Mouse (Mus musculus) stomach, postnatal 0 days (tissue): Measurements from ENCODE around the gene Mpl. TPM values are rescaled to one million over a fixed set of nuclear protein-coding genes. Genes with fewer than 3 reads are reported as not detected.

Source experiments
- ATAC-seq: fragments of 200-750 bp; cut with Nextera tagmentation; 2 replicates; pipeline ENCODE4 v1.8.0; 2017; ENCODE audit not compliant: low FRiP score, low TSS enrichment
- DNase-seq: peaks from one replicate; pipeline ENCODE4 v3.0.0-alpha.2; 2016; ENCODE audit warnings: low spot score
- H3K27ac ChIP-seq: fragments of 300-500 bp; sonication (generic); replicated peaks from 2 replicates; pipeline ENCODE4 v1.5.1; 2014; ENCODE audit warnings: mild to moderate bottlenecking, control low read depth
- H3K27me3 ChIP-seq: fragments of 300-500 bp; sonication (generic); 2 replicates; pipeline ENCODE4 v1.6.1; 2014; ENCODE audit warnings: low read length; ENCODE audit not compliant: control insufficient read depth, insufficient read depth
- H3K36me3 ChIP-seq: fragments of 300-500 bp; sonication (generic); 2 replicates; pipeline ENCODE4 v1.6.1; 2014; ENCODE audit warnings: low read length, mixed read lengths; ENCODE audit not compliant: control insufficient read depth, insufficient read depth
- H3K4me1 ChIP-seq: fragments of 300-500 bp; sonication (generic); replicated peaks from 2 replicates; pipeline ENCODE4 v1.6.1; 2014; ENCODE audit warnings: antibody characterized with exemption; ENCODE audit not compliant: control insufficient read depth, insufficient read depth
- H3K4me2 ChIP-seq: fragments of 300-500 bp; sonication (generic); replicated peaks from 2 replicates; pipeline ENCODE4 v1.6.1; 2014; ENCODE audit warnings: low read depth, mild to moderate bottlenecking, control low read depth, moderate library complexity
- H3K4me3 ChIP-seq: fragments of 300-500 bp; sonication (generic); 2 replicates; pipeline ENCODE4 v1.5.1; 2014; ENCODE audit warnings: low read depth, low read length, control low read depth
- H3K9ac ChIP-seq: fragments of 300-500 bp; sonication (generic); 2 replicates; pipeline ENCODE4 v1.6.1; 2014; ENCODE audit warnings: mild to moderate bottlenecking, low read length, control low read depth, mixed read lengths
- H3K9me3 ChIP-seq: fragments of 300-500 bp; sonication (generic); 2 replicates; pipeline ENCODE4 v1.6.1; 2016; ENCODE audit warnings: low read length; ENCODE audit not compliant: control insufficient read depth
- CTCF ChIP-seq: IDR thresholded peaks from 2 replicates; pipeline ENCODE4 v1.5.1; 2016; ENCODE audit warnings: antibody characterized with exemption, low read depth, mild to moderate bottlenecking, moderate library complexity
- EP300 ChIP-seq: optimal IDR thresholded peaks from 2 replicates; pipeline ENCODE3; 2016; ENCODE audit warnings: antibody characterized with exemption
- WGBS: fragments of 180-500 bp; shearing (Covaris S2); extraction: QIAGEN DNeasy Blood & Tissue Kit; methylation state at CpG from one replicate; pipeline ENCODE4 v1.1.7; 2014; 5-methylcytosine and 5-hydroxymethylcytosine counted together
- polyA plus RNA-seq: library from polyadenylated mRNA; unstranded; fragments of >200 nt; fragmentation: Nextera tagmentation; extraction: Ambion mirVana; gene quantifications from 2 replicates; pipeline ENCODE4 v1.2.1, GENCODE M21; 2015

Gene Mpl
- polyA plus RNA-seq, 1 experiment from 2014 or later = 0.05 TPM

GRCm38 (mm10) chr4:118476773-118477530 lies 19.6 kb upstream of the Mpl start:
- Histone ChIP-seq H3K4me1 (no peaks in the 10 kb centered on the region), H3K36me3 (no peaks in the 10 kb centered on the region), H3K27ac (no peak overlapping the region), H3K4me2 (no peak overlapping the region), H3K9ac (no peak overlapping the region), H3K27me3 (no peaks in the 10 kb centered on the region), H3K9me3 (no peaks in the 10 kb centered on the region), H3K4me3 (no peak overlapping the region)
- no peak for TF ChIP-seq EP300
- TF ChIP-seq CTCF = no peak
- ATAC-seq = no peak
- no peak for DNase-seq
- WGBS = 55% methylated on average over 15 of the region's 15 CpGs

- H3K9ac ChIP-seq = no peak overlapping the region
- DNase-seq = no peak
- TF ChIP-seq CTCF (no peak), EP300 (no peak)
- no peak overlapping the region for H3K4me2 ChIP-seq
- H3K9me3 ChIP-seq = no peaks in the 10 kb centered on the region
- H3K27ac ChIP-seq = no peak overlapping the region
- no peaks in the 10 kb centered on the region for H3K4me1 ChIP-seq
- H3K36me3 ChIP-seq = no peaks in the 10 kb centered on the region
- H3K27me3 ChIP-seq = no peaks in the 10 kb centered on the region
- no peak for ATAC-seq
- no peak overlapping the region for H3K4me3 ChIP-seq
- WGBS = 80% methylated on average over 11 of the region's 11 CpGs
Observed at GRCm38 (mm10) chr4:118472687-118473086, 15.4 kb upstream of the Mpl start.

- H3K36me3 ChIP-seq = no peaks in the 10 kb centered on the region
- DNase-seq (no peak), ATAC-seq (no peak)
- TF ChIP-seq CTCF (no peak), EP300 (no peak)
- H3K9me3 ChIP-seq = no peaks in the 10 kb centered on the region
- H3K27me3 ChIP-seq = no peaks in the 10 kb centered on the region
- H3K4me1 ChIP-seq = no peaks in the 10 kb centered on the region
- no peak overlapping the region for H3K4me2 ChIP-seq
- H3K4me3 ChIP-seq = no peak overlapping the region
- H3K9ac ChIP-seq = no peak overlapping the region
- H3K27ac ChIP-seq = no peak overlapping the region
- WGBS = 77% methylated on average over 6 of the region's 6 CpGs
Observed at GRCm38 (mm10) chr4:118471281-118471680, 14.0 kb upstream of the Mpl start.

- Histone ChIP-seq H3K4me3 (no peak overlapping the region), H3K4me2 (no peak overlapping the region), H3K36me3 (no peaks in the 10 kb centered on the region), H3K9ac (no peak overlapping the region), H3K9me3 (no peaks in the 10 kb centered on the region), H3K27ac (0 out of 2 replicates have a peak overlapping the region, but pooled peaks have one; percentile 13), H3K4me1 (no peaks in the 10 kb centered on the region), H3K27me3 (no peaks in the 10 kb centered on the region)
- DNase-seq (peak; percentile 23), ATAC-seq (peak; percentile 83)
- WGBS = 34% methylated on average over 11 of the region's 11 CpGs
- TF ChIP-seq EP300 = no peak
- TF ChIP-seq CTCF = 0 out of 2 replicates have a peak, but pooled peaks have one; percentile 15
Observed at GRCm38 (mm10) chr4:118465697-118466163, 8.4 kb upstream of the Mpl start.

GRCm38 (mm10) chr4:118464956-118465355 lies 7.6 kb upstream of the Mpl start:
- DNase-seq = no peak
- Histone ChIP-seq H3K4me2 (no peak overlapping the region), H3K9ac (no peak overlapping the region), H3K27me3 (no peaks in the 10 kb centered on the region), H3K9me3 (no peaks in the 10 kb centered on the region), H3K4me1 (no peaks in the 10 kb centered on the region), H3K36me3 (no peaks in the 10 kb centered on the region), H3K4me3 (no peak overlapping the region), H3K27ac (no peak overlapping the region)
- TF ChIP-seq EP300 = no peak
- no peak for TF ChIP-seq CTCF
- no peak for ATAC-seq
- 81% methylated on average over 3 of the region's 3 CpGs for WGBS

- no peaks in the 10 kb centered on the region for H3K27me3 ChIP-seq
- H3K4me3 ChIP-seq = peak overlapping the region; percentile 28
- peak overlapping the region; percentile 47 for H3K9ac ChIP-seq
- 24% methylated on average over 24 of the region's 24 CpGs for WGBS
- ATAC-seq = peak; percentile 77
- H3K4me1 ChIP-seq = no peaks in the 10 kb centered on the region
- H3K27ac ChIP-seq = peak overlapping the region; percentile 73
- peak; percentile 19 for TF ChIP-seq CTCF
- TF ChIP-seq EP300 = no peak
- H3K4me2 ChIP-seq = peak overlapping the region; percentile 59
- DNase-seq = peak; percentile 28
- H3K9me3 ChIP-seq = no peaks in the 10 kb centered on the region
- no peaks in the 10 kb centered on the region for H3K36me3 ChIP-seq
Observed at GRCm38 (mm10) chr4:118446415-118447153, 10.7 kb downstream of the Mpl start.
